Mouse (Mus musculus) lung, postnatal 0 days (tissue): ENCODE results near the gene Calr4. TPM values are rescaled to one million over a fixed set of nuclear protein-coding genes. Genes with fewer than 3 reads are reported as not detected.

Source experiments
- ATAC-seq: fragments of 200-750 bp; cut with Nextera tagmentation; 2 replicates; pipeline ENCODE4 v1.8.0; 2017; ENCODE audit warnings: moderate library complexity
- DNase-seq: peaks from one replicate; pipeline ENCODE4 v3.0.0-alpha.2; 2016; ENCODE audit warnings: low spot score
- H3K27ac ChIP-seq: fragments of 300-500 bp; sonication (generic); 2 replicates; pipeline ENCODE4 v1.5.1; 2014; ENCODE audit warnings: antibody characterized with exemption, mild to moderate bottlenecking, low read length, mixed read lengths
- H3K27me3 ChIP-seq: fragments of 300-500 bp; sonication (generic); replicated peaks from 2 replicates; pipeline ENCODE4 v1.6.1; 2014; ENCODE audit warnings: low read length, mixed read lengths; ENCODE audit not compliant: insufficient read depth
- H3K36me3 ChIP-seq: fragments of 300-500 bp; sonication (generic); 2 replicates; pipeline ENCODE4 v1.6.1; 2014; ENCODE audit warnings: low read length, mixed read lengths; ENCODE audit not compliant: insufficient read depth
- H3K4me1 ChIP-seq: fragments of 300-500 bp; sonication (generic); 2 replicates; pipeline ENCODE4 v1.6.1; 2014; ENCODE audit warnings: antibody characterized with exemption, low read depth, low read length, mixed read lengths; ENCODE audit not compliant: insufficient read depth
- H3K4me2 ChIP-seq: fragments of 300-500 bp; sonication (generic); replicated peaks from 2 replicates; pipeline ENCODE4 v1.6.1; 2014; ENCODE audit warnings: low read depth, mild to moderate bottlenecking, low read length, moderate library complexity, mixed read lengths
- H3K4me3 ChIP-seq: fragments of 300-500 bp; sonication (generic); 2 replicates; pipeline ENCODE4 v1.5.1; 2014; ENCODE audit warnings: low read depth, low read length
- H3K9ac ChIP-seq: fragments of 300-500 bp; sonication (generic); replicated peaks from 2 replicates; pipeline ENCODE4 v1.6.1; 2014; ENCODE audit warnings: low read depth, mild to moderate bottlenecking
- H3K9me3 ChIP-seq: fragments of 300-500 bp; sonication (generic); 2 replicates; pipeline ENCODE4 v1.6.1; 2016; ENCODE audit warnings: low read length, mixed read lengths
- CTCF ChIP-seq: IDR thresholded peaks from 2 replicates; pipeline ENCODE4 v1.5.1; 2016; ENCODE audit warnings: antibody characterized with exemption, mild to moderate bottlenecking
- EP300 ChIP-seq: IDR thresholded peaks from 2 replicates; pipeline ENCODE4 v1.6.1; 2016; ENCODE audit warnings: antibody characterized with exemption, mild to moderate bottlenecking, control low read depth
- whole genome bisulfite sequencing: fragments of 180-500 bp; shearing (Covaris S2); extraction: QIAGEN DNeasy Blood & Tissue Kit; methylation state at CpG from one replicate; pipeline ENCODE4 v1.1.7; 2014; 5-methylcytosine and 5-hydroxymethylcytosine counted together
- polyA plus RNA-seq: library from polyadenylated mRNA; unstranded; fragments of >200 nt; fragmentation: Nextera tagmentation; extraction: Ambion mirVana; gene quantifications from 2 replicates; pipeline ENCODE4 v1.2.1, GENCODE M21; 2015

Calr4 gene
- polyA plus RNA-seq, result 0.27 and 0.32 TPM in 2 replicates

DNA sequence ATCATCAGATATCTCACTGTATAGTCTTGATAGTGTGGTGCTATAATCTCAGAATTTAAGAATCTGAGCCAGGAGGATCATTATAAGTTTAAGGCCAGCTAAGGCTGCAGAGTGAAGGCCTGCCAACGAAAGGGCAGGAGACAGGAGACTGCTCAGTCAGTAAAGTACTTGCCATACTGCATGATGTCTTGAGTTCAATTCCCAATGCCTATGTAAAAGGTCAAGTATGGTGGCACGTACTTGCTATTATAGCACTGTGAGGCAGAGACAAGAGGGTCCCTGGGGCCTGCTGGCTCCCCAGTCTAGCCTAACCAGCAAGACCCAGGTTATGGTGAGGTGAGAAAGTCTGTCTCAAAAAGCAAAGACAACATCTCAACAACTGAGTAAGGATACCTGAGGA lies at the start of gene Calr4:
TSS of gene Calr4 (plus strand) at position 301 of the 400 bp plus-strand sequence.
- Histone ChIP-seq H3K4me3 (no peak within 1 kb of the TSS), H3K27ac (no peak within 1 kb of the TSS), H3K4me1 (no peaks in the 10 kb centered on the region), H3K9me3 (no peaks in the 10 kb centered on the region), H3K9ac (no peak within 1 kb of the TSS), H3K36me3 (no peaks in the 10 kb centered on the region), H3K27me3 (no peaks in the 10 kb centered on the region), H3K4me2 (no peak within 1 kb of the TSS)
- WGBS, result 86% methylated on average over 2 of the region's 2 CpGs
- DNase-seq, result no peak
- TF ChIP-seq CTCF, result no peak
- no peak for TF ChIP-seq EP300
- no peak for ATAC-seq

- Histone ChIP-seq H3K4me3 (no peak overlapping the region), H3K36me3 (no peaks in the 10 kb centered on the region), H3K4me2 (no peak overlapping the region), H3K4me1 (no peaks in the 10 kb centered on the region), H3K9ac (no peak overlapping the region), H3K27me3 (no peaks in the 10 kb centered on the region), H3K27ac (no peak overlapping the region), H3K9me3 (no peaks in the 10 kb centered on the region)
- no peak for ATAC-seq
- 77% methylated on average over 8 of the region's 8 CpGs for WGBS
- DNase-seq, result no peak
- TF ChIP-seq EP300 (no peak), CTCF (no peak)
These were observed 48.5 kb upstream of the Calr4 start for GRCm38 (mm10) chr4:109185616-109186405.

- Histone ChIP-seq H3K36me3 (no peaks in the 10 kb centered on the region), H3K4me3 (no peak overlapping the region), H3K4me2 (no peak overlapping the region), H3K27me3 (no peaks in the 10 kb centered on the region), H3K9ac (no peak overlapping the region), H3K9me3 (no peaks in the 10 kb centered on the region), H3K4me1 (no peaks in the 10 kb centered on the region), H3K27ac (no peak overlapping the region)
- ATAC-seq, result no peak
- 55% methylated on average over 10 of the region's 10 CpGs for WGBS
- DNase-seq, result no peak
- no peak for TF ChIP-seq CTCF
- TF ChIP-seq EP300, result no peak; the same call in 1 of the 2 replicates
These were observed 42.7 kb upstream of the Calr4 start for GRCm38 (mm10) chr4:109191598-109191997.

GRCm38 (mm10) chr4:109193886-109194285 lies 40.4 kb upstream of the Calr4 start:
- DNase-seq (no peak), ATAC-seq (no peak)
- H3K4me1 ChIP-seq, result no peaks in the 10 kb centered on the region
- no peak overlapping the region for H3K4me2 ChIP-seq
- TF ChIP-seq EP300, result no peak
- TF ChIP-seq CTCF, result no peak
- no peaks in the 10 kb centered on the region for H3K9me3 ChIP-seq
- whole genome bisulfite sequencing, result 83% methylated on average over 5 of the region's 5 CpGs
- H3K27ac ChIP-seq, result no peak overlapping the region
- H3K36me3 ChIP-seq, result no peaks in the 10 kb centered on the region
- H3K4me3 ChIP-seq, result no peak overlapping the region
- no peaks in the 10 kb centered on the region for H3K27me3 ChIP-seq
- no peak overlapping the region for H3K9ac ChIP-seq

- H3K4me1 ChIP-seq, result no peaks in the 10 kb centered on the region
- TF ChIP-seq CTCF, result no peak
- TF ChIP-seq EP300, result no peak
- no peak overlapping the region for H3K27ac ChIP-seq
- H3K27me3 ChIP-seq, result no peaks in the 10 kb centered on the region
- no peak overlapping the region for H3K9ac ChIP-seq
- 82% methylated on average over 7 of the region's 7 CpGs for WGBS
- no peaks in the 10 kb centered on the region for H3K9me3 ChIP-seq
- H3K4me3 ChIP-seq, result no peak overlapping the region
- H3K36me3 ChIP-seq, result no peaks in the 10 kb centered on the region
- no peak overlapping the region for H3K4me2 ChIP-seq
- ATAC-seq (no peak), DNase-seq (no peak)
These were observed 38.2 kb upstream of the Calr4 start for GRCm38 (mm10) chr4:109195900-109196629.

DNA sequence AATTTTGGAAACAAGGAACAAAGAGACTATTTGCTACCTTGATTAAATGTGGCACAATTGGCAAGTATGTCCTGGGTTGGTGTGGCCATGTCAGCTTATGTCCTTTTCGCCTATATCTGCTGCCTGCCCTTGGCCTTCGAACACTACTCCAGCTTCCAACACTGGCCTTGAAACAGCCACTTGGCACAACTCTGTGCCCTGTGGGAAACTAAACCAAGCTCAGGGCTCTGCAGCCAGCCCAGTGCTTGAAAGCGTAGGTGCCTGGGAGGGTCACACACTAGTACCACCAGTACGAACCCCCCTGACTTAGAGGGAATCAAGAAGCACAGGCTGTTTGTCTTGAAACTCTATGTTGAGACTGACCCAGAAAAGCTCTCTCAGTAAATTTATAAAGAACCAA lies 35.2 kb upstream of the Calr4 start:
- no peak for ATAC-seq
- 94% methylated on average over 4 of the region's 4 CpGs for WGBS
- TF ChIP-seq EP300, result no peak
- TF ChIP-seq CTCF, result no peak
- Histone ChIP-seq H3K9ac (no peak overlapping the region), H3K9me3 (no peaks in the 10 kb centered on the region), H3K36me3 (no peaks in the 10 kb centered on the region), H3K27me3 (no peaks in the 10 kb centered on the region), H3K4me2 (no peak overlapping the region), H3K27ac (no peak overlapping the region), H3K4me3 (no peak overlapping the region), H3K4me1 (peaks cover 4% of the 10 kb centered on the region; the same call in 1 of the 2 replicates)
- peak; percentile 3 for DNase-seq
